Mouse (Mus musculus) CH12.LX (cell line): ENCODE data around the gene Tfap4. TPM values are rescaled to one million over a fixed set of nuclear protein-coding genes. Genes with fewer than 3 reads are reported as not detected.

Experiments used
- DNase-seq: peaks from one replicate; pipeline ENCODE4 v3.0.0-alpha.2; 2013; ENCODE audit errors: extremely low read depth
- H3K27ac ChIP-seq: 2 replicates; pipeline ENCODE4 v1.5.1; 2012; ENCODE audit warnings: low read depth, mild to moderate bottlenecking, control low read depth, moderate library complexity; ENCODE audit not compliant: insufficient read depth
- H3K27me3 ChIP-seq: replicated peaks from 2 replicates; pipeline ENCODE3; 2012; ENCODE audit warnings: inconsistent platforms
- H3K36me3 ChIP-seq, 2 experiments: replicated peaks in 1 of 2; 2 replicates each; pipeline versions ENCODE3 to v1.6.1; 2012; ENCODE audit warnings: inconsistent platforms in 1 of 2, low read length in 1 of 2, mild to moderate bottlenecking in 1 of 2, mixed read lengths in 1 of 2, moderate library complexity in 1 of 2; ENCODE audit not compliant: control insufficient read depth in 1 of 2, insufficient read depth in 1 of 2
- H3K4me1 ChIP-seq, 2 experiments: 2 replicates each; pipeline ENCODE4 v1.6.1; 2012; ENCODE audit warnings: inconsistent platforms in 1 of 2, moderate library complexity in 1 of 2; ENCODE audit not compliant: insufficient read depth in 2 of 2, control insufficient read depth in 1 of 2
- H3K4me2 ChIP-seq: 2 replicates; pipeline ENCODE4 v1.6.1; 2012; ENCODE audit warnings: low read depth, mild to moderate bottlenecking, control low read depth; ENCODE audit not compliant: poor library complexity, insufficient read depth, severe bottlenecking
- H3K4me3 ChIP-seq, 3 experiments: fragments of 150-350 bp in 1 of 3; sonication (generic) in 1 of 3; replicated peaks in 1 of 3; 2 replicates each; pipeline versions ENCODE3 to v1.5.1; 2011 to 2012; ENCODE audit warnings: low read depth in 2 of 3, low read length in 2 of 3, mild to moderate bottlenecking in 2 of 3, moderate library complexity in 2 of 3, control low read depth in 1 of 3, improper control_type of control experiment in 1 of 3, inconsistent platforms in 1 of 3, mixed read lengths in 1 of 3; ENCODE audit not compliant: poor library complexity in 1 of 3
- H3K79me2 ChIP-seq: replicated peaks from 2 replicates; pipeline ENCODE4 v1.6.1; 2012; ENCODE audit warnings: mild to moderate bottlenecking, moderate library complexity; ENCODE audit not compliant: control insufficient read depth, poor library complexity, insufficient read depth, severe bottlenecking; ENCODE audit errors: extremely low read depth
- H3K9ac ChIP-seq: 2 replicates; pipeline ENCODE4 v1.6.1; 2012; ENCODE audit warnings: low read depth, mild to moderate bottlenecking, control low read depth, moderate library complexity; ENCODE audit not compliant: insufficient read depth
- H3K9me3 ChIP-seq: replicated peaks from 2 replicates; pipeline ENCODE3; 2012; ENCODE audit warnings: low read length, inconsistent platforms, mixed read lengths
- CTCF ChIP-seq, 2 experiments: IDR thresholded peaks in 1 of 2; conservative IDR thresholded peaks in 1 of 2; 2 replicates each; pipeline ENCODE4 v1.5.1; 2011 to 2012; ENCODE audit warnings: low read depth in 2 of 2, low read length in 2 of 2, improper control_type of control experiment in 1 of 2, inconsistent platforms in 1 of 2, mild to moderate bottlenecking in 1 of 2, moderate library complexity in 1 of 2
- E2F4 ChIP-seq: IDR thresholded peaks from 2 replicates; pipeline ENCODE4 v1.6.1; 2011; ENCODE audit warnings: low read depth, low read length, improper control_type of control experiment; ENCODE audit not compliant: insufficient replicate concordance
- ELF1 ChIP-seq: IDR thresholded peaks from 2 replicates; pipeline ENCODE4 v1.6.1; 2014; ENCODE audit warnings: low read depth, mild to moderate bottlenecking, inconsistent platforms, low read length, improper control_type of control experiment
- IRF4 ChIP-seq: IDR thresholded peaks from 2 replicates; pipeline ENCODE4 v1.6.1; 2014; ENCODE audit warnings: low read depth, mild to moderate bottlenecking, inconsistent platforms, low read length, improper control_type of control experiment
- JUN ChIP-seq: IDR thresholded peaks from 2 replicates; pipeline ENCODE4 v1.6.1; 2011; ENCODE audit warnings: low read depth, mild to moderate bottlenecking, low read length, improper control_type of control experiment, moderate library complexity; ENCODE audit not compliant: insufficient read depth
- MAX ChIP-seq: IDR thresholded peaks from 2 replicates; pipeline ENCODE4 v1.6.1; 2011; ENCODE audit warnings: low read length, improper control_type of control experiment
- POLR2A ChIP-seq: IDR thresholded peaks from 2 replicates; pipeline ENCODE4 v1.6.1; 2011; ENCODE audit warnings: low read depth, mild to moderate bottlenecking, improper control_type of control experiment, low read length
- POLR2AphosphoS2 ChIP-seq: IDR thresholded peaks from 2 replicates; pipeline ENCODE4 v1.6.1; 2011; ENCODE audit warnings: low read depth, low read length, improper control_type of control experiment
- RAD21 ChIP-seq: IDR thresholded peaks from 2 replicates; pipeline ENCODE4 v1.6.1; 2011; ENCODE audit warnings: low read depth, mild to moderate bottlenecking, low read length, improper control_type of control experiment, moderate library complexity
- SMC3 ChIP-seq: IDR thresholded peaks from 2 replicates; pipeline ENCODE4 v1.6.1; 2011; ENCODE audit warnings: low read depth, low read length, improper control_type of control experiment
- USF2 ChIP-seq: conservative IDR thresholded peaks from 2 replicates; pipeline ENCODE4 v1.6.1; 2011; ENCODE audit warnings: low read depth, low read length, improper control_type of control experiment
- ZKSCAN1 ChIP-seq: IDR thresholded peaks from 2 replicates; pipeline ENCODE4 v1.6.1; 2012; ENCODE audit warnings: low read depth, inconsistent platforms, low read length, improper control_type of control experiment, borderline replicate concordance
- ZMIZ1 ChIP-seq: IDR thresholded peaks from 2 replicates; pipeline ENCODE4 v1.6.1; 2012; ENCODE audit warnings: low read depth, mild to moderate bottlenecking, inconsistent platforms, low read length, improper control_type of control experiment
- ZNF384 ChIP-seq: IDR thresholded peaks from 2 replicates; pipeline ENCODE4 v1.6.1; 2012; ENCODE audit warnings: low read depth, low read length, improper control_type of control experiment, inconsistent platforms
- dilution Hi-C: fragments of 300-500 bp; cut with MboI; formaldehyde crosslinking; loops from 2 replicates; pipeline ENCODE4 v1.14.3; 2020; ENCODE audit warnings: low sequenced_read_pairs; ENCODE audit not compliant: extremely low pct_unique_long_range_greater_than_20kb, extremely low pct_ligation_motif_present
- in situ Hi-C: fragments of 300-500 bp; cut with MboI; formaldehyde crosslinking; loops from 3 replicates; pipeline ENCODE4 v1.14.3; 2019; ENCODE audit warnings: low sequenced_read_pairs, low pct_ligation_motif_present, low pct_unique_long_range_greater_than_20kb, mixed read lengths
- polyA plus RNA-seq: library from polyadenylated mRNA; unstranded; fragments of >175 nt; gene quantifications from 2 replicates; pipeline ENCODE4 v1.2.1, GENCODE M21; 2012; ENCODE audit warnings: low read depth; ENCODE audit not compliant: insufficient read length
- total RNA-seq, 2 experiments: library from RNA; depleted of rRNA; stranded (reverse); fragments of 300-350 nt in 1 of 2; fragments of >200 nt in 1 of 2; gene quantifications; 2 replicates each; pipeline ENCODE4 v1.2.3; 2012 to 2014

The Tfap4 gene
- total and polyA plus RNA-seq, 3 experiments = 23.5 to 43.3 (median 24.0) TPM

GRCm38 (mm10) chr16:4540064-4540775 is 19.4 kb downstream of the Tfap4 start:
- peaks cover 4% of the 10 kb centered on the region for H3K9me3 ChIP-seq
- peaks cover 8 to 54% of the 10 kb centered on the region in 2 experiments for H3K36me3 ChIP-seq
- H3K4me3 ChIP-seq = peak overlapping the region in 1 of 3 experiments; percentile 56
- H3K4me1 ChIP-seq = peaks cover 11 to 50% of the 10 kb centered on the region in 2 experiments
- H3K4me2 ChIP-seq = no peak overlapping the region
- DNase-seq = no peak
- in situ Hi-C loops = loop anchor here (5.0 kb wide), 1 partner anchor 233 kb away; no protein-coding TSS in a partner anchor
- TF ChIP-seq ELF1 = no peak
- TF ChIP-seq POLR2A = no peak
- TF ChIP-seq ZNF384 = peak; percentile 42; the same call in 1 of the 2 replicates
- no peak for TF ChIP-seq POLR2AphosphoS2
- TF ChIP-seq SMC3 = peak; percentile 40
- TF ChIP-seq RAD21 = peak; percentile 37
- TF ChIP-seq MAX = no peak
- no peak for TF ChIP-seq USF2
- no peak for TF ChIP-seq ZMIZ1
- TF ChIP-seq E2F4 = no peak
- no peak for TF ChIP-seq JUN
- TF ChIP-seq CTCF (conservative IDR thresholded peaks at IDR 0.05 in 1 of 2, IDR thresholded peaks at IDR 0.05 in 1 of 2; ENCODE audit: low read depth in 2 of 2, low read length in 2 of 2) = peak in 1 of 2 experiments; percentile 52; a peak in 2 of 4 replicates
- TF ChIP-seq IRF4 = no peak
- no peak overlapping the region for H3K27ac ChIP-seq
- no peaks in the 10 kb centered on the region; the same call in 1 of the 2 replicates for H3K79me2 ChIP-seq
- dilution Hi-C loops = no loop called here
- H3K9ac ChIP-seq = no peak overlapping the region
- H3K27me3 ChIP-seq = no peaks in the 10 kb centered on the region

GRCm38 (mm10) chr16:4539521-4539920 is 20.1 kb downstream of the Tfap4 start:
- dilution Hi-C loops = no loop called here
- no peak overlapping the region for H3K4me2 ChIP-seq
- H3K27me3 ChIP-seq = no peaks in the 10 kb centered on the region
- no peak overlapping the region for H3K27ac ChIP-seq
- no peak overlapping the region for H3K9ac ChIP-seq
- H3K4me3 ChIP-seq = peak overlapping the region in 1 of 3 experiments; percentile 12
- in situ Hi-C loops = loop anchor here (5.0 kb wide), 1 partner anchor 42 kb away; no protein-coding TSS in a partner anchor
- peaks cover 11 to 52% of the 10 kb centered on the region in 2 experiments for H3K4me1 ChIP-seq
- DNase-seq = no peak
- TF ChIP-seq ZKSCAN1 = no peak
- TF ChIP-seq CTCF (conservative IDR thresholded peaks at IDR 0.05 in 1 of 2, IDR thresholded peaks at IDR 0.05 in 1 of 2; ENCODE audit: low read depth in 2 of 2, low read length in 2 of 2) = 0 out of 4 replicates have a peak, but pooled peaks of 1 of the 2 experiments have one; percentile 10
- TF ChIP-seq, all 38 proteins: peak for 1
- H3K36me3 ChIP-seq = peaks cover 6 to 54% of the 10 kb centered on the region in 2 experiments
- no peaks in the 10 kb centered on the region; the same call in 1 of the 2 replicates for H3K79me2 ChIP-seq
- peaks cover 4% of the 10 kb centered on the region for H3K9me3 ChIP-seq
